Mouse (Mus musculus) kidney, postnatal 14 days (tissue): ENCODE measurements at regions not wholly inside any gene's neighbourhood (a gene's known extent, or its start where the extent isn't known, plus 50 kb on each side); places are given as distances from the start of the nearest gene placed in this dataset.
A peak's percentile ranks its signal among the peaks of the same experiment; 100 is the strongest.

Experiments
- DNase-seq: peaks from one replicate; pipeline ENCODE4 v3.0.0; 2022; ENCODE audit warnings: mixed read lengths

GRCm38 (mm10) chr17:72782775-72783174 lies 53.5 kb upstream of the Ypel5 start:
- DNase-seq: no peak

GRCm38 (mm10) chr17:72781786-72782185 lies 54.5 kb upstream of the Ypel5 start:
- DNase-seq: peak; percentile 71

GRCm38 (mm10) chr17:72768266-72768665 lies 68.0 kb upstream of the Ypel5 start:
- no peak for DNase-seq

GRCm38 (mm10) chr17:72760937-72761336 lies 75.3 kb upstream of the Ypel5 start:
- no peak for DNase-seq

GRCm38 (mm10) chr17:72746411-72746810 lies 89.8 kb upstream of the Ypel5 start:
- no peak for DNase-seq

GRCm38 (mm10) chr17:72733006-72733405 lies 103.2 kb upstream of the Ypel5 start:
- DNase-seq: no peak

- DNase-seq: no peak
Observed at GRCm38 (mm10) chr17:72731691-72732090, 104.6 kb upstream of the Ypel5 start.

- no peak for DNase-seq
Observed at GRCm38 (mm10) chr17:72731175-72731574, 105.1 kb upstream of the Ypel5 start.

GRCm38 (mm10) chr17:72720753-72721152 lies 115.5 kb upstream of the Ypel5 start:
- peak; percentile 7 for DNase-seq

GRCm38 (mm10) chr17:72719618-72720017 lies 115.2 kb upstream of the Alk start:
- no peak for DNase-seq

GRCm38 (mm10) chr17:72691630-72692029 lies 87.2 kb upstream of the Alk start:
- no peak for DNase-seq

GRCm38 (mm10) chr17:72689606-72690005 lies 85.2 kb upstream of the Alk start:
- peak; percentile 13 for DNase-seq

- peak; percentile 5 for DNase-seq
Observed at GRCm38 (mm10) chr17:72688800-72689199, 84.4 kb upstream of the Alk start.

GRCm38 (mm10) chr17:72674658-72675057 lies 70.2 kb upstream of the Alk start:
- no peak for DNase-seq

- no peak for DNase-seq
Observed at GRCm38 (mm10) chr17:72672010-72672409, 67.6 kb upstream of the Alk start.

- DNase-seq: no peak
Observed at GRCm38 (mm10) chr17:72666961-72667360, 62.5 kb upstream of the Alk start.

GRCm38 (mm10) chr17:72661678-72662077 lies 57.3 kb upstream of the Alk start:
- no peak for DNase-seq

GRCm38 (mm10) chr17:72658744-72659143 lies 54.3 kb upstream of the Alk start:
- DNase-seq: no peak

GRCm38 (mm10) chr17:72657826-72658225 lies 53.4 kb upstream of the Alk start:
- DNase-seq: no peak
